Mouse (Mus musculus) testis, adult 2 months (tissue): ENCODE measurements at regions not wholly inside any gene's neighbourhood (a gene's known extent, or its start where the extent isn't known, plus 50 kb on each side); places are given as distances from the start of the nearest gene placed in this dataset.

Experiments used
- CTCF ChIP-seq: fragments of 200-500 bp; IDR thresholded peaks from 2 replicates; pipeline ENCODE4 v1.5.1; 2012; ENCODE audit warnings: low read depth, mild to moderate bottlenecking, inconsistent platforms, low read length, moderate library complexity; ENCODE audit not compliant: control insufficient read depth, insufficient read depth, insufficient replicate concordance
- POLR2A ChIP-seq: fragments of 200-500 bp; IDR thresholded peaks from 2 replicates; pipeline ENCODE4 v1.6.1; 2012; ENCODE audit warnings: low read depth, mild to moderate bottlenecking, inconsistent platforms, low read length, moderate library complexity; ENCODE audit not compliant: control insufficient read depth

DNA sequence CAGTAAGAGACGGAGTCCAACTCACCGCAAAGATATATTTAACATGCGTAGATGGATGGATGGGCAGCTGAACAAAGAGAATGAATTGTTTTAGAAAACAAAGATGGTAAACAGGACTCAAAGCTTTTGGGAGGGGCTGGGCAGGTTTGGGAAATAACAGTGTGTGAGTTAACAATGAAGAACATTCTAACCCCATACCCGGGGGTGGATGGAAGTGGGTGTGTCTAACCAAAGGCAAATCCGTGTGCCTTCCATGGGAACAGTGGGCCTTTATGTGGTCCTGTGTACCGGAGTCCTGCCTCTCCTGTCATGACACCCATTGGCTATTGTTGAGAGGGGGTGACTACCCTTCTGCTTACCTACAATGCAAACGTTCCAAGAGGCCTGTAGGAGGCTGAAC lies 104.5 kb downstream of the Tomm20 start:
- no peak for TF ChIP-seq CTCF
- TF ChIP-seq POLR2A: no peak
